Mouse (Mus musculus) heart, embryonic 14.5 days (tissue): ENCODE data around the gene Ltc4s. TPM values are rescaled to one million over a fixed set of nuclear protein-coding genes. Genes with fewer than 3 reads are reported as not detected.

Experiments
- ATAC-seq: fragments of 200-750 bp; cut with Nextera tagmentation; 2 replicates; pipeline ENCODE4 v1.8.0; 2017; ENCODE audit warnings: low read depth, moderate TSS enrichment; ENCODE audit not compliant: insufficient number of reproducible peaks, insufficient read depth, low FRiP score
- H3K27ac ChIP-seq, 2 experiments: fragments of 200-500 bp in 1 of 2; fragments of 300-500 bp in 1 of 2; sonication (generic) in 1 of 2; replicated peaks in 1 of 2; 2 replicates each; pipeline ENCODE4 v1.5.1; 2012 to 2014; ENCODE audit warnings: low read depth in 2 of 2, low read length in 2 of 2, control low read depth in 1 of 2, mild to moderate bottlenecking in 1 of 2, mixed read lengths in 1 of 2; ENCODE audit not compliant: control insufficient read depth in 1 of 2, insufficient read depth in 1 of 2
- H3K27me3 ChIP-seq: fragments of 300-500 bp; sonication (generic); 2 replicates; pipeline ENCODE4 v1.6.1; 2014; ENCODE audit warnings: mild to moderate bottlenecking, low read length, control low read depth; ENCODE audit not compliant: control insufficient read depth, insufficient read depth
- H3K36me3 ChIP-seq: fragments of 300-500 bp; sonication (generic); 2 replicates; pipeline ENCODE4 v1.6.1; 2014; ENCODE audit warnings: mild to moderate bottlenecking, control low read depth, low read length, mixed read lengths; ENCODE audit not compliant: control insufficient read depth, insufficient read depth
- H3K4me1 ChIP-seq, 2 experiments: fragments of 200-500 bp in 1 of 2; fragments of 300-500 bp in 1 of 2; sonication (generic) in 1 of 2; 2 replicates each; pipeline ENCODE4 v1.6.1; 2012 to 2014; ENCODE audit warnings: low read length in 2 of 2, control low read depth in 1 of 2, mixed read lengths in 1 of 2; ENCODE audit not compliant: control insufficient read depth in 2 of 2, insufficient read depth in 2 of 2
- H3K4me2 ChIP-seq: fragments of 300-500 bp; sonication (generic); 2 replicates; pipeline ENCODE4 v1.6.1; 2014; ENCODE audit warnings: mild to moderate bottlenecking, low read length
- H3K4me3 ChIP-seq, 2 experiments: fragments of 200-500 bp in 1 of 2; fragments of 300-500 bp in 1 of 2; sonication (generic) in 1 of 2; 2 replicates each; pipeline ENCODE4 v1.5.1; 2012 to 2014; ENCODE audit warnings: low read length in 2 of 2, mild to moderate bottlenecking in 2 of 2, control low read depth in 1 of 2, low read depth in 1 of 2, moderate library complexity in 1 of 2; ENCODE audit not compliant: control insufficient read depth in 1 of 2, insufficient read depth in 1 of 2
- H3K9ac ChIP-seq: fragments of 300-500 bp; sonication (generic); 2 replicates; pipeline ENCODE4 v1.6.1; 2014; ENCODE audit warnings: mild to moderate bottlenecking, low read length
- H3K9me3 ChIP-seq: fragments of 300-500 bp; sonication (generic); 2 replicates; pipeline ENCODE4 v1.6.1; 2016; ENCODE audit warnings: low read length, control low read depth; ENCODE audit not compliant: control insufficient read depth
- WGBS: fragments of 180-500 bp; shearing (Covaris S2); extraction: QIAGEN DNeasy Blood & Tissue Kit; methylation state at CpG from one replicate; pipeline ENCODE4 v1.1.7; 2014; 5-methylcytosine and 5-hydroxymethylcytosine counted together
- polyA plus RNA-seq: library from polyadenylated mRNA; unstranded; fragments of >200 nt; fragmentation: Nextera tagmentation; extraction: Ambion mirVana; gene quantifications from 2 replicates; pipeline ENCODE4 v1.2.1, GENCODE M21; 2014

Ltc4s gene
- polyA plus RNA-seq, 1 experiment from 2014 or later = 1.9 TPM

DNA sequence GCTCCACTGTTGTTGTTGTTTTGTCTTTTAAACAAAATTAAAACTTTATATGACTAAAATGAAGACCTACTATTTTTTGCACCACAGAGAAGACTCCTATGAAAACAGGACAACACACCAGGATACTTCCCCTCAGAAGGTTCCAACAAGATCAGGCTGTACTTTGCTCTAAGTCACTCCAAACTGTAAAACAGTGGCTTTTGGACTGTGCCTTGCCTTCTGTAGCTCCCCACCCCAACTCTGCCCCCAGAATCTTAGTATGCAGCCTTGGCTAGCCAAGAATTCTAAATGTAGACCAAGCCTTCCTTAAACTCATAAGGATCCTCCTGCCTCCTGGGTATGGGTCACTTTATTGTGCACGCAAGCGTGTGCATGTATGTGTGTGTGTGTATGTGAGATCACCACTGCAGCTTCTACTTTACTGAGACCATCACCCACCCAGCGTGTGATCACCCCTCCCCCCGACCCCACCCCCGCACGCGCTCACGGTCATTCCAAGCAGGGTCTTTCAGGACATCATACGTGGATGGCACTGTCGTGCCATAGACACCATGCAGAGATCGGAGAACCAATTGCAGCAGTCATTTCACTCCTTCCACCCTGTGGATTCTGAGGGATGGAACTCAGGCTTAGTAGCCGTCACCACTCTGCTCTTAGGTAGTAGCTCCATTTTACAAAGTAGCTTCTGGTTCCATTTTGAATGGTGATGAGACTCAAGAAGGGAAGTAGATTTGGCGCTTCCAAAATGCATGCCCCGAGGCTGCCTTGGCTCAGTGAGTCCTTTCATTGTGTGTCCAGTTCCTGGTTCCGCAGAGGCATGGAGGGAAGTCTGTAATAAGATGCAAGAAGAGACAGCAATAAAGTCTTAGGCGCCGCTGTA, 14.4 kb downstream of the Ltc4s start:
- peak overlapping the region; percentile 82 for H3K4me2 ChIP-seq
- peak overlapping the region; percentile 73 to 75 for H3K4me3 ChIP-seq
- peaks cover 5% of the 10 kb centered on the region; the same call in 1 of the 2 replicates for H3K36me3 ChIP-seq
- H3K27me3 ChIP-seq = no peaks in the 10 kb centered on the region
- WGBS = 9% methylated on average over 17 of the region's 17 CpGs
- no peak for ATAC-seq
- peak overlapping the region; percentile 69 to 76 for H3K27ac ChIP-seq
- peak overlapping the region; percentile 89 for H3K9ac ChIP-seq
- no peaks in the 10 kb centered on the region for H3K9me3 ChIP-seq
- H3K4me1 ChIP-seq = peaks cover 9 to 26% of the 10 kb centered on the region in 2 experiments

DNA sequence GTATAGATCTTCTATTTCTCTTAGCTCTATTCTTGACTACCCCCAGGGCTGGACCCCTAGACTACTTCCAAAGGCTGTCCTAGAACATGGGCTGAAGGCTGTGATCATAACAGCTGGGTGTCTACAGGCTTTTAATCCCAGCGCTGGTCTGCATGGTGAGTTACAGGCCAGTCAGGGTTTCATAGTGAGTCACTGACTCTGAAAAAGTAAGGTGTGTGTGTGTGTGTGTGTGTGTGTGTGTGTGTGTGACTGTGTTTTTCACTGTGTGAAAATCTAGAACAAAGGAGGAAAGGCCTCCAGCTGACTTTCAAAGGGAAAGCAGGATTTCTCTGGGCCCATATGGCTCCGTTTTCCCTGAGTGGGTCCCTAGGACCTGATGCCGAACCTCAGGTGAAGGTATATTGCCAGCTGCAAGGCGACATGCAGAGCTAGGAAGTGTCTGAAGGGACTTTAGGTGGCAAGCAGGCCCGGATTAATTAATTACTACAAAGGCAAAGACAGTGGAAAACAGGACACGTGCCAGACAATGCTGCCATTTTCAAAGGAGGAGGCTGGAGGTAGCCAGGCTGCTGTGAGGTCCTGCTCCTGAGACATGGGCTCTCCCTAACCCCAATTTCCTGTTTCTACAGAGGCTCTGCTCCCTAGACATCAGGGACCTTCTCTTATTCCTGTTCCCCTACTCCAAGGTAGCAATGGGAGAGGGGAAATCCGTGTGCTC, 15.7 kb downstream of the Ltc4s start:
- Histone ChIP-seq H3K36me3 (peaks cover 3% of the 10 kb centered on the region; the same call in 1 of the 2 replicates), H3K9me3 (no peaks in the 10 kb centered on the region), H3K27me3 (no peaks in the 10 kb centered on the region), H3K27ac (no peak overlapping the region), H3K4me2 (no peak overlapping the region), H3K4me1 (peaks cover 9 to 28% of the 10 kb centered on the region in 2 experiments), H3K4me3 (no peak overlapping the region), H3K9ac (no peak overlapping the region)
- ATAC-seq = no peak
- WGBS = 60% methylated on average over 7 of the region's 7 CpGs

DNA sequence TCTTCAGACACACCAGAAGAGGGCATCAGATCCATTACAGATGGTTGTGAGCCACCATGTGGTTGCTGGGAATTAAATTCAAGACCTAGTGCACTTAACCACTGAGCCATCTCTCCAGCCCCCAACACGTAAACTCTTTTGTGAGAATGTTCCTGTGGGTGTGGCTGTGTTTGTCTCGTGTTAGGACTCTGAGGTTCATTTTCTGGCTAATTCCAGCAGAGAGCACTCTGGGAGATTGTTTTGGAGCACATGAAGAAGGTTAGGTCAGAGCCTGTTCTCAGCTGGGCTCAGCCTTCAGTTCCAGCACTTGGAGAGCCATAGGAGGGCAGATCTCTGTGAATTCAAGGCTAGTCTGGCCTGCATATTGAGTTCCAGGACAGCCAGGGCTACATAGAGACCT, 18.6 kb downstream of the Ltc4s start:
- H3K36me3 ChIP-seq = no peaks in the 10 kb centered on the region; the same call in 1 of the 2 replicates

DNA sequence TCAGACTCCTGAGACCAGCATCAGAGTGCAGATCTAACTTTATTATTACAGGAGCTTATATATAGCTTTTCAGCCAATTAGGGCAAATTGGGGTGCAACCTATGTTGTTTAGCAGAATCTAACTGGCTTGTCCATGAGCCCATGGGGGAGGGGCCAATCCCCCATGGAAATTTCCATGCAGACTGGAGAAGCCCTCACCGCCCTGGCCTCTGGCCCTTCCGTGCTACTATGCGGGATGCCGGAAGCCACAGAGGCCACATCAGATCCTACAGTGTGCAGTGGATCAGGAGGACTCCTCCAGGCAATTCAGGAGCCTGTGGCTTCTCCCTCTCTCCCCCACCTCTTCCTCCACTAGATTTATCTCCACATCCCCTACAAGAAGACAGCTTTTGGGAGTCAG, 20.6 kb downstream of the Ltc4s start:
- H3K36me3 ChIP-seq = no peaks in the 10 kb centered on the region; the same call in 1 of the 2 replicates
- 57% methylated on average over 4 of the region's 4 CpGs for WGBS
- H3K4me1 ChIP-seq = peaks cover 23 to 27% of the 10 kb centered on the region in 2 experiments
- no peaks in the 10 kb centered on the region for H3K9me3 ChIP-seq
- no peak overlapping the region for H3K27ac ChIP-seq
- H3K27me3 ChIP-seq = no peaks in the 10 kb centered on the region
- no peak overlapping the region for H3K4me3 ChIP-seq
- H3K9ac ChIP-seq = no peak overlapping the region
- H3K4me2 ChIP-seq = no peak overlapping the region
- no peak for ATAC-seq

More for the DNA sequence above, 18.6 kb downstream of the Ltc4s start:
- no peaks in the 10 kb centered on the region for H3K9me3 ChIP-seq
- ATAC-seq = no peak
- no peaks in the 10 kb centered on the region for H3K27me3 ChIP-seq
- no peak overlapping the region for H3K27ac ChIP-seq
- no peak overlapping the region for H3K4me3 ChIP-seq
- H3K9ac ChIP-seq = no peak overlapping the region
- 68% methylated on average over 2 of the region's 2 CpGs for WGBS
- no peak overlapping the region for H3K4me2 ChIP-seq
- H3K4me1 ChIP-seq = peaks cover 15 to 25% of the 10 kb centered on the region in 2 experiments

DNA sequence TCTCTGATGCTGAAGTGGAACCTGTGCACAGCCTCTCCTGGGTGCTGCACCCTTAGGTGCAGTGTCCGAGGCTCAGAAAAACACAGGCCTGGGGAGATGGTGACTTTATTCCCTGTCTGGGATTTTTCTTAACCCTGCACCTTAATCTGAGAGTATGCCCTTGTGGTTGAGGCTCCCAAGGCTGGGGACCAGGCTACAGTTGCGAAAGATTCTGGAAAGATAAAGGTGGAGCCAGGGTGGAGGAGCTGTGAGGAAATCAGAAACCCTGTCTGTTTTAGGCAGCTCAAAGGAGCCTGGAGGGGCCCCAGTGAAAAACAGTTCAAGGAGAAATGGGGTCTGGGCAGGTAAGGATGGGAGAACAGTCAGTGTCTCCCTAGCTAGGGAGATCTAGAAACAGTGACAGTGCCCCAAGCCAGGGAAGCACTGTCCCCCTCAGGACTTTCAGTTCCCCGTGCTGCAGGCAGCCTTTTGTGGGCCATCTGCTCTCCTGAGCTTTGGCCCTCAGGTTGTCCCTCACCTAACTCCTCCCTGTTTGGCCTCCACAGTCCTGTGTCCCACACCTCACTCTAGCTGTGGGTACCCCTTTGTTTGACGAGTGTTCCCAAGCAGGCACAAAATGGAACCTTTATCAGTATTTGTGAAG, 21.6 kb downstream of the Ltc4s start:
- WGBS = 72% methylated on average over 4 of the region's 4 CpGs
- H3K9ac ChIP-seq = no peak overlapping the region
- no peaks in the 10 kb centered on the region for H3K9me3 ChIP-seq
- peaks cover 28 to 31% of the 10 kb centered on the region in 2 experiments for H3K4me1 ChIP-seq
- H3K36me3 ChIP-seq = no peaks in the 10 kb centered on the region; the same call in 1 of the 2 replicates
- H3K27ac ChIP-seq = no peak overlapping the region
- H3K4me2 ChIP-seq = no peak overlapping the region
- no peak overlapping the region for H3K4me3 ChIP-seq
- no peak for ATAC-seq
- no peaks in the 10 kb centered on the region for H3K27me3 ChIP-seq

DNA sequence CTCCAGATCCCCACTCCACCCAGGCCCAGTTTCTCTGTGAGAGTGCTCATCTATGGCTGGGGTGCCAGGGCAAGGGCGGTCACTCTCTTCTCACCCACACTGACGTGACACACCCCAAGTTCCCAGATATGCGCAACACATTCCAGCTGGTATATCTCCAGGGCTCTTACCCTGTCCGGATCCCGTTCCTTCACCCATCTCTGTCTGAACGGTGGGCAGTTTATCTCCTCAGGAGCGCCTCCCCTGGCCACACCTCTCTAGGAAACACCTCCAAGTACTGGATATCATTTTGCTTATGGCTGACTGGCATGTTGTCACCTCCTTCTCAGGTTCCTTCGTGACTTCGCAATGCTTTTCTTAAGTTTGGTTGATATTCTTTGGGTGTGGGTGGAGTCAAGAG, 22.8 kb downstream of the Ltc4s start:
- H3K27ac ChIP-seq = no peak overlapping the region
- no peak for ATAC-seq
- 19% methylated on average over 9 of the region's 9 CpGs for WGBS
- H3K4me1 ChIP-seq = peaks cover 33 to 40% of the 10 kb centered on the region in 2 experiments
- no peaks in the 10 kb centered on the region for H3K9me3 ChIP-seq
- H3K36me3 ChIP-seq = no peaks in the 10 kb centered on the region
- H3K4me2 ChIP-seq = peak overlapping the region; percentile 37
- no peak overlapping the region for H3K4me3 ChIP-seq
- no peaks in the 10 kb centered on the region for H3K27me3 ChIP-seq
- H3K9ac ChIP-seq = peak overlapping the region; percentile 27; the same call in 1 of the 2 replicates

DNA sequence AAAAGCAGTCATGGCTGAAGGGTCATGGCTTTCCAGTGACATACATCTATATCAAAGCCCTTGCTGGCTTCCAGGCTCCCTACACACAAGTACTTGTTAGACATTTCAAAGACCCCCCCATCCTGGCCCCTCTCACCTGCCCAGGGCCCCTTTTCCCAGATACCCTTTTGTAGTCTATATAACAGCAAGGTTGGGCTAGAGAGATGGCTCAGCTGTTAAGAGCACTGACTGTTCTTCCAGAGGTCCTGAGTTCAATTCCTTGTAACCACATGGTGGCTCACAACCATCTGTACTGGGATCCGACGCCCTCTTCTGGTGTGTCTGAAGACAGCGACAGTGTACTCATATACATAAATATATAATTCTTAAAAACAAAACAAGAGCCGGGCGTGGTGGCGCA, 23.8 kb downstream of the Ltc4s start:
- Histone ChIP-seq H3K9ac (no peak overlapping the region), H3K4me2 (no peak overlapping the region), H3K27me3 (no peaks in the 10 kb centered on the region), H3K36me3 (no peaks in the 10 kb centered on the region), H3K9me3 (no peaks in the 10 kb centered on the region), H3K4me1 (peaks cover 33 to 40% of the 10 kb centered on the region in 2 experiments), H3K4me3 (no peak overlapping the region), H3K27ac (no peak overlapping the region)
- 88% methylated on average over 6 of the region's 6 CpGs for WGBS
- ATAC-seq = no peak
